8 mouse cellular contexts compared by ENCODE assay signal in the genomic region with DNA sequence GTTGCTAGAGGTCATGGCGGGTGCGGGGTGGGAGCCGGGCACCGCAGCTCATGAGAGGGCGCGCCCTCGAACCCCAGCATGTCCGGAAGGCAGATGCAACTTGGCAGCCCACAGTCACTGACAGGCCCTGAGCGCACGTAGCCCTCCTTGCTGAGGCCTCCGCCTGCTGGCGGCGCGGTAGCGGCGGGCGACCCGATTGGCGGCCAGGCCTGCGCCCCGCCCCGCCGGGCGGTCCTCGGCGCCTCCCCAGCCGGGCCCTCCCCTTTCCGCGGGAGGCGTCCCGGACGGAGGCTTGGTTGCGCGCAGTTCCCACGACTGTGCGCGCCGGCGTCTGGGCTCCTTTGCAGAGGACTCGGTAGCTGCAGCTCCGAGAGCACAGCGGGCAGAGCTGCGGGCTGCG.
DNase-seq lines count a peak whose midpoint lies in the region; ATAC-seq lines count a peak whose summit lies in the region.
"Not testable (repeated sequence)": the region's sequence is repeated elsewhere in the genome, so short reads cannot be mapped to it uniquely, and the experiment has no call there.

No protein-coding gene starts in this region.

- H3K4me1 ChIP-seq in embryonic facial prominence, embryonic 15.5 days; intestine, embryonic 15.5 days (replicated peaks): not testable (repeated sequence)

- H3K4me3 ChIP-seq in embryonic facial prominence, embryonic 15.5 days (replicated peaks): peak overlapping the region; percentile 57
- peak overlapping the region; percentile 57 for H3K4me3 ChIP-seq in intestine, embryonic 15.5 days (replicated peaks)

- peak overlapping the region; percentile 66 for H3K4me2 ChIP-seq in embryonic facial prominence, embryonic 15.5 days (replicated peaks)
- peak overlapping the region; percentile 66 for H3K4me2 ChIP-seq in intestine, embryonic 15.5 days (replicated peaks)

- H3K36me3 ChIP-seq in embryonic facial prominence, embryonic 15.5 days; intestine, embryonic 15.5 days: not testable (repeated sequence)

- not testable (repeated sequence) for H3K27me3 ChIP-seq in embryonic facial prominence, embryonic 15.5 days; intestine, embryonic 15.5 days (replicated peaks)

- H3K9ac ChIP-seq in embryonic facial prominence, embryonic 15.5 days: peak overlapping the region; percentile 28; the same call in 1 of the 2 replicates
- peak overlapping the region; percentile 50 for H3K9ac ChIP-seq in intestine, embryonic 15.5 days

- 2% methylated on average over 31 of the region's 44 CpGs for WGBS in embryonic facial prominence, embryonic 15.5 days
- WGBS in intestine, embryonic 15.5 days: under 1% methylated on average over 43 of the region's 44 CpGs

- intact Hi-C loops in left cerebral cortex, postnatal 36 days (cut with DNase I): not testable (repeated sequence)

- peak; percentile 82 for ATAC-seq in embryonic facial prominence, embryonic 15.5 days (ENCODE audit: insufficient number of reproducible peaks, low FRiP score, low TSS enrichment, low read depth)
- ATAC-seq in intestine, embryonic 15.5 days: peak; percentile 95

- DNase-seq in adrenal gland, adult 8-10 months: peak; percentile 0
- peak; percentile 3 for DNase-seq in heart, adult 8-10 months (ENCODE audit: low spot score)
- DNase-seq in left cerebral cortex, postnatal 36 days (ENCODE audit: low spot score in 2 of 2): peak; percentile 4 to 18
- DNase-seq in lung, postnatal 14 days: peak; percentile 7
- DNase-seq in ovary, postnatal 36 days (ENCODE audit: low spot score): peak; percentile 19
- peak; percentile 21 for DNase-seq in urinary bladder, adult 2 months (ENCODE audit: low spot score)

- H3K9me3 ChIP-seq in embryonic facial prominence, embryonic 15.5 days (replicated peaks); intestine, embryonic 15.5 days: not testable (repeated sequence)

- H3K27ac ChIP-seq in embryonic facial prominence, embryonic 15.5 days (replicated peaks); intestine, embryonic 15.5 days: not testable (repeated sequence)
